ENCODE assay signal across 8 mouse cellular contexts in the genomic region with DNA sequence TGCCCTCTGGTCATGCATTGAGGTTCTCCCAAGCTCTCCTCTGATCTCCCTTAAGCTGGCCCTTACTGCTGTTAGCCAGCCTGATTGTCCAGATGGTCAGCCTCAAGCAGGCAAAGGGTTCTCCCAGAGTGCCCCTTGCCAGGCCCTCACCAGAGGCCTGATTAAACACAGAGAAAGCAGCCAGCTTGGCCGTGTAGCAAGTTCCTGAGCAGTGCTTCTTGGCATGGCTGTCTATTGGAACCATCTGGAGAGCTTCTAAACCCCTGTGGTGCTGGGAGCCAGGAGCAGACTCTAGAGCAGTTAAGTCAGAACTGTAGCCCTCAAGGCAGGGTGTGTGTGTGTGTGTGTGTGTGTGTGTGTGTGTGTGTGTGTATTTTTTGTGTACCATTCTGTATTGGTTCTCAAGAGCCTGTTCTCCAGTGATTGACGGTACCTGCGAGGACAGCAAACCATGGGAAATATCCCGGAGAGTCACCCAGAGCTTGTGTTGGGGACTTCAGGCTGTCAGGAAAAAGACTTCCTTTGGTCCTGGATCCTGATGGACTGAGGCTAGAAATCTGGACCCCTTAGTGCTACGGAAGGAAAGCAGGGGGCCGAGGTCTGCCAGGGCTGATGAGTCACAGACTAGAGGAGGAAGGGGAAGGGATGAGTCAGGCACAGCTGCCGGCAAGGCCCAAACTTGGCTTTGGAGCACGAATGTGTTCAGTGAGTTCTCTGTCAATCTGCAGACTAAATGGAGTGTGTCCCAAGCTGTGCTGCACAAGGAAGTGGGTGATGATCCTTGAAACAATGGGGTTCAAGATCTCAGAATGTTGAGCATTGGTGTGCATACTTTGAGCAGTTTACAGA. TPM values are rescaled to one million over a fixed set of nuclear protein-coding genes. Genes with fewer than 3 reads are reported as not detected.
DNase-seq lines count a peak whose midpoint lies in the region; ATAC-seq and TF ChIP-seq lines count a peak whose summit lies in the region.

No protein-coding gene starts in this region.

- H3K4me2 ChIP-seq in hindbrain, embryonic 11.5 days (replicated peaks; ENCODE audit: low read depth, low read length) = no peak overlapping the region
- 0 out of 2 replicates have a peak overlapping the region, but pooled peaks have one; percentile 0 for H3K4me2 ChIP-seq in stomach, embryonic 15.5 days

- peak overlapping the region; percentile 11; the same call in 1 of the 2 replicates for H3K27ac ChIP-seq in hindbrain, embryonic 11.5 days (ENCODE audit: low read depth, low read length)
- peak overlapping the region; percentile 86 for H3K27ac ChIP-seq in left cerebral cortex, adult 2 months
- H3K27ac ChIP-seq in stomach, embryonic 15.5 days = peak overlapping the region; percentile 81

- no peak for ATAC-seq in hindbrain, embryonic 11.5 days (ENCODE audit: low FRiP score)
- ATAC-seq in stomach, embryonic 15.5 days (ENCODE audit: insufficient read depth, low FRiP score, low read depth) = 0 out of 2 replicates have a peak, but pooled peaks have one; percentile 45
- ATAC-seq in erythroid progenitor cell, adult 5-6 weeks (replicated peaks; ENCODE audit: low FRiP score, poor library complexity, severe bottlenecking) = no peak

- H3K9ac ChIP-seq in hindbrain, embryonic 11.5 days (ENCODE audit: low read depth, low read length) = no peak overlapping the region
- H3K9ac ChIP-seq in stomach, embryonic 15.5 days = no peak overlapping the region

- no peak overlapping the region for H3K4me3 ChIP-seq in hindbrain, embryonic 11.5 days (ENCODE audit: low read depth, low read length)
- H3K4me3 ChIP-seq in left cerebral cortex, adult 2 months = no peak overlapping the region
- H3K4me3 ChIP-seq in stomach, embryonic 15.5 days (replicated peaks) = no peak overlapping the region

- no peaks in the 10 kb centered on the region for H3K9me3 ChIP-seq in hindbrain, embryonic 11.5 days (ENCODE audit: control insufficient read depth, low read length)
- H3K9me3 ChIP-seq in stomach, embryonic 15.5 days = no peaks in the 10 kb centered on the region

- intact Hi-C loops in left cerebral cortex, adult 2 months (cut with DNase I) = no loop called here

- 72% methylated on average over 8 of the region's 8 CpGs for WGBS in hindbrain, embryonic 11.5 days
- WGBS in stomach, embryonic 15.5 days = 50% methylated on average over 8 of the region's 8 CpGs

- no peaks in the 10 kb centered on the region for H3K4me1 ChIP-seq in hindbrain, embryonic 11.5 days (replicated peaks; ENCODE audit: control insufficient read depth, insufficient read depth, low read length)
- peaks cover 18% of the 10 kb centered on the region for H3K4me1 ChIP-seq in stomach, embryonic 15.5 days

- peak; percentile 79 for DNase-seq in MN1 (ENCODE audit: low spot score)
- peak; percentile 98 for DNase-seq in brain, adult 2 months (ENCODE audit: low read depth, low spot score)
- DNase-seq in frontal cortex, adult 2 months (ENCODE audit: extremely low spot score in 1 of 2, low spot score in 1 of 2) = peak; percentile 52 to 74
- DNase-seq in hindbrain, embryonic 11.5 days (ENCODE audit: low spot score) = no peak
- peak; percentile 43 to 49 for DNase-seq in left cerebral cortex, adult 2 months (ENCODE audit: extremely low spot score in 1 of 2, low spot score in 2 of 2)
- peak; percentile 65 to 80 for DNase-seq in lung, postnatal 4 days

- no peaks in the 10 kb centered on the region for H3K36me3 ChIP-seq in hindbrain, embryonic 11.5 days (ENCODE audit: control insufficient read depth, insufficient read depth, low read length)
- H3K36me3 ChIP-seq in stomach, embryonic 15.5 days = no peaks in the 10 kb centered on the region

- TF ChIP-seq CTCF in left cerebral cortex, adult 2 months (IDR thresholded peaks at IDR 0.05) = no peak

- H3K27me3 ChIP-seq in hindbrain, embryonic 11.5 days (ENCODE audit: control insufficient read depth, insufficient read depth, low read length) = no peaks in the 10 kb centered on the region
- no peaks in the 10 kb centered on the region for H3K27me3 ChIP-seq in stomach, embryonic 15.5 days (replicated peaks)

RNA-seq across cellular contexts. Expression of gene Ankrd2, which starts 18.2 kb away (rescaled TPM):
- polyA plus RNA-seq in frontal cortex, adult 2 months (2012; rRNA removed) = 0.16 and 0.55 TPM in 2 replicates
- polyA plus RNA-seq in hindbrain, embryonic 11.5 days (2014; fragmentation: Nextera tagmentation; extraction: Ambion mirVana) = not detected in 2 replicates
- under 1 TPM in 1 of 2 experiments, not detected in 1; 0.42 TPM for total RNA-seq in left cerebral cortex, adult 2 months (2021)
- polyA plus RNA-seq in stomach, embryonic 15.5 days (2015; fragmentation: Nextera tagmentation; extraction: Ambion mirVana) = 0.32 and 0.40 TPM in 2 replicates
- total RNA-seq in erythroid progenitor cell, adult 5-6 weeks (2015; ENCODE audit: low replicate concordance) = not detected in 2 replicates
- not detected in 2 replicates for total RNA-seq in erythroid progenitor cell, adult 5-6 weeks (2017; ENCODE audit: low replicate concordance)

RNA-seq across cellular contexts. Expression of gene Hoga1, which starts 27.8 kb away (rescaled TPM):
- polyA plus RNA-seq in frontal cortex, adult 2 months (2012; rRNA removed) = 1.5 and 2.0 TPM in 2 replicates
- polyA plus RNA-seq in hindbrain, embryonic 11.5 days (2014; fragmentation: Nextera tagmentation; extraction: Ambion mirVana) = 0.67 and 1.1 TPM in 2 replicates
- 1 to 10 TPM; 4.1 to 4.2 TPM for total RNA-seq in left cerebral cortex, adult 2 months (2021)
- polyA plus RNA-seq in stomach, embryonic 15.5 days (2015; fragmentation: Nextera tagmentation; extraction: Ambion mirVana) = 2.3 and 4.0 TPM in 2 replicates
- not detected in 2 replicates for total RNA-seq in erythroid progenitor cell, adult 5-6 weeks (2015; ENCODE audit: low replicate concordance)
- total RNA-seq in erythroid progenitor cell, adult 5-6 weeks (2017; ENCODE audit: low replicate concordance) = not detected in 2 replicates

RNA-seq across cellular contexts. Expression of gene 4933411K16Rik, which starts 34.4 kb away (rescaled TPM):
- polyA plus RNA-seq in frontal cortex, adult 2 months (2012; rRNA removed) = 0.08 and 0.14 TPM in 2 replicates
- polyA plus RNA-seq in hindbrain, embryonic 11.5 days (2014; fragmentation: Nextera tagmentation; extraction: Ambion mirVana) = 0.11 TPM in 1 of 2 replicates, not detected in the other
- 1 to 10 TPM in 1 of 2 experiments, under 1 TPM in 1; 0.75 to 1.2 TPM for total RNA-seq in left cerebral cortex, adult 2 months (2021)
- polyA plus RNA-seq in stomach, embryonic 15.5 days (2015; fragmentation: Nextera tagmentation; extraction: Ambion mirVana) = not detected in 2 replicates
- not detected in 2 replicates for total RNA-seq in erythroid progenitor cell, adult 5-6 weeks (2015; ENCODE audit: low replicate concordance)
- total RNA-seq in erythroid progenitor cell, adult 5-6 weeks (2017; ENCODE audit: low replicate concordance) = not detected in 2 replicates

RNA-seq across cellular contexts. Expression of gene Ubtd1, which starts 36.1 kb away (rescaled TPM):
- 21.6 and 21.9 TPM in 2 replicates for polyA plus RNA-seq in frontal cortex, adult 2 months (2012; rRNA removed)
- 6.5 and 7.7 TPM in 2 replicates for polyA plus RNA-seq in hindbrain, embryonic 11.5 days (2014; fragmentation: Nextera tagmentation; extraction: Ambion mirVana)
- 10 to 100 TPM; 10.9 to 12.1 TPM for total RNA-seq in left cerebral cortex, adult 2 months (2021)
- 14.1 and 16.6 TPM in 2 replicates for polyA plus RNA-seq in stomach, embryonic 15.5 days (2015; fragmentation: Nextera tagmentation; extraction: Ambion mirVana)
- total RNA-seq in erythroid progenitor cell, adult 5-6 weeks (2015; ENCODE audit: low replicate concordance) = 4.3 TPM in 1 of 2 replicates, not detected in the other
- total RNA-seq in erythroid progenitor cell, adult 5-6 weeks (2017; ENCODE audit: low replicate concordance) = 8.2 TPM in 1 of 2 replicates, not detected in the other

RNA-seq across cellular contexts. Expression of gene Mms19, which starts 36.7 kb away (rescaled TPM):
- 56.3 and 61.7 TPM in 2 replicates for polyA plus RNA-seq in frontal cortex, adult 2 months (2012; rRNA removed)
- polyA plus RNA-seq in hindbrain, embryonic 11.5 days (2014; fragmentation: Nextera tagmentation; extraction: Ambion mirVana) = 32.5 and 32.6 TPM in 2 replicates
- 10 to 100 TPM; 34.7 to 38.2 TPM for total RNA-seq in left cerebral cortex, adult 2 months (2021)
- polyA plus RNA-seq in stomach, embryonic 15.5 days (2015; fragmentation: Nextera tagmentation; extraction: Ambion mirVana) = 28.2 and 32.1 TPM in 2 replicates
- total RNA-seq in erythroid progenitor cell, adult 5-6 weeks (2015; ENCODE audit: low replicate concordance) = 20.5 and 73.5 TPM in 2 replicates
- 10.1 and 15.4 TPM in 2 replicates for total RNA-seq in erythroid progenitor cell, adult 5-6 weeks (2017; ENCODE audit: low replicate concordance)

Comparison
In these comparisons a context has a peak if more than half of its experiments do, and no peak if none do; other contexts are left out.
1. H3K27ac ChIP-seq: peak in every context shown above with its lines; median percentile 86 in left cerebral cortex, adult 2 months; 81 in stomach, embryonic 15.5 days; 11 in hindbrain, embryonic 11.5 days.